Mouse (Mus musculus) adipocyte (in vitro differentiated cells): Measurements from ENCODE around the gene Adamtsl4.
A peak's percentile ranks its signal among the peaks of the same experiment; 100 is the strongest.
"Not testable (repeated sequence)": the region's sequence is repeated elsewhere in the genome, so short reads cannot be mapped to it uniquely, and the experiment has no call there.

Source experiments
- DNase-seq: peaks from one replicate; pipeline ENCODE4 v3.0.0-alpha.2; 2016; ENCODE audit warnings: low spot score

The Adamtsl4 gene

GRCm38 (mm10) chr3:95676745-95677419 lies 10.8 kb downstream of the Adamtsl4 start:
- DNase-seq = peak; percentile 75

- DNase-seq = peak; percentile 92
These were observed 12.2 kb downstream of the Adamtsl4 start for GRCm38 (mm10) chr3:95675301-95676092.

GRCm38 (mm10) chr3:95674812-95675211 lies 12.9 kb downstream of the Adamtsl4 start:
- DNase-seq = peak; percentile 36

DNA sequence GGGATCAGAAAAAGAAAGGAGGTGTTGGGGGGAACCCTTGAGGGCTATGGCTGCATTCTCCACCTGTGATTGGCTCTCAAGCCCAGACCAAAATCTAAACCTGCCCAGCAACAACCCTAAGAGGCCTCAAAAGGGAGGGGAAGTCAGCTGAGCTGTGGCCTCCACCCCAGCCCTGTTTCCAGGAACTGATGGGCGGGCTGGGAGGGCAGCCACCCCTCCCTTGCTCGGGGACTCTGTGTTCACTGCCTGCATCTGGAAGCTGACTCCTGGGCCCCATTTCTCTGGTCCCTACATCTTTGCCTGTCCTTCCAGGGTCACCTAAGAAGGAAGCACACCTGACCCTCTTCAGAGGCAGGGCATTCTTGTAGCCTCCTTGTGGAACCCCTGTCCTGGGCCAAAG lies 13.5 kb downstream of the Adamtsl4 start:
- peak; percentile 89 for DNase-seq

DNA sequence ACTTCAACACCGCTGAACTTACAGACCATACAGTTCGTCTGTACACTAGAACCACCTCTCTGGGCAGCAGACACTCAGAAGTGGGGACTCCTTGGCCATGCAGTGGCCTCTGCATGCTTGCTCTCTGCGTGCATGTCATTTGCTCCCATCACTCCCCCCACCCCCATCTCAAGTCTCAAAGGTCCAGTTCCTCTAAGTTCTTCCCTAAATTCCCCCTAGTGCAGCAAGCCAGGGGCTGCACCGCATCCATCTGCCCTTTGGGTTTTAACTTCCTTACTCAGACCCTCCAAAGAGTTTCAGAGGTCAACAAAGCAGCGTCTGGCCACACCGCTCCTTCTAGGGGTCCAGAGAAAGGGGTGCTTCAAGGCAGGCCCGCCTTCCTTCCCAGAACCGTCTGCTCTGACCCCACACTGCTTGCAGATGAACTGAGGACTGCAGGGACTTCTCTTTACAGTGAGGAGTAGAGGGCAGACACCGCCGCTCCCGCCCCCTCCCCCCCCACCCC lies 14.0 kb downstream of the Adamtsl4 start:
- DNase-seq = no peak

DNA sequence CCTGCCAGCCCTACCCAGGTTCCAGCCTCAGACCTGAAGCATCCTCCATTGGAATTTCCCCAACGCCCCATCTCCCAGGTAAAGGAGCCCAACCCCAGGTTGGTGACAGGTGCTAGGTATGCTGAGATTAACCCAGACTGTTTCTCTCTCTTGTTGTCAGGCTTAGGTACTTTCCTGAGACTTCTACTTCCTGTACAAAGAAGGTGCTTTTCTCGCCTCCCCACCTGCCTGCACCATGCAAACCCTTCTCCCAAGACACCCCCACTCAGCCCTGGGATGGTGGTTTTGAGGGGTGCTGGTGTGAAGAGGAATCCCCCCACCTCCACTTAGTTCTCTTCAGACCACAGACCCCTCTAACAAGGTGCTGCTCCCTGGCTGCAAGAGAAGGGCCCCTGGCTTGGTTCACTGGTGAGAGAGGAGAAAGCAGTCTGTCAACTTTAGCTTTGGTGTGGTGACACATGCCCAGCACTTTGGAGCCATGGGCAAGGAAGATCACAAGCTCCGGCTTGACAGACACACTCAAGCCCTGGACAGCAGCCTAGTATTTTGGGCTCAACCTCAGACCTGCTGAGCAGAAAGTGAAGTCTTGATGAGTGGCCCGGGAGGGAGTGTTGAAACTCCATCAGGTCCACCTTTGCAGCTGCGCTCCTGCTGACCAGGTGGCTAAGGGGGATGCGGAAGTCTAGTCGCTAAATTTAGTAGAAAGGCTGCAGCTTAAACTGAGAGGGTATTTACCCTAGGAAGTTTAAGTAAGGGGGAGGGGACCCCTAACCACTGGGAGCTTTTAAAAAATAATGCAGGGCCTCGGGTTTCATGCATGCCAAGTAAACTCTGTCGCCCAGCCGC lies 14.6 kb downstream of the Adamtsl4 start:
- DNase-seq = peak; percentile 76

DNA sequence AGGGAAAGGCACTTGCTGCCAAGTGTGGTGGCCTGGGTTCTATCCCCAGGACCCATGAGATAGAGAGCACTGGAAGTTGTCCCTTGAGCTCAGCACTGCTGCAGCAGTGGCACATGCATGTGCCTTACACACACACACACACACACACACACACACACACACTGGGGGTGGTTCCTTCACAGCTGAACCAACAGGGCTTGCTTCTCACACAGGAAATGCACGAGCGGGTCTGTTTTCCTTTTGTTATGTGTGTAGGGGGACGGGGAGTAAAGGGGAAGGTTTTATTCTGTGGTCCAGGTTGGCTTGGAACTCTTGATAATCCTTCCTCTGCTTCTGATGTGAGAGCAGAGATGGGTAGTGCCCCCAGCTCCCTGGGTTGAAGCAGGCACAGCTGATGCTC lies 15.3 kb downstream of the Adamtsl4 start:
- DNase-seq = no peak

DNA sequence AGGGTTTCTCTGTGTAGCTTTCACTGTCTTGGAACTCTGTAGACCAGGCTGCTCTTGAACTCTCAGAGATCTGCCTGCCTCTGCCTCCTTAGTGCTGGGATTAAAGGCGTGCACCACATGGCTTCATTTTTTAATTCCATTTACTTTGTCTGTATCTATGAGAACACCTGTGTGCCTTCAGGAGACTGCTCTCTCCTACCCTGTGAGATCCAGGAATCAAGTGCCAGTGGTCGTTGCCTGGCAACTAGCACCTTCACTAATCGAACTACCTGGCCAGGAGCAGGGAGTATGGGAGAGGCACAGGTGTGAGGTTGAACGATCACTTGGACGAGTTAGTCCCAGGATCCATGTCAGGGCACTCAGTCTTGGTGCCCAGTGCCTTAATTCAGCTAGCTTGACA lies 16.5 kb downstream of the Adamtsl4 start:
- no peak for DNase-seq

DNA sequence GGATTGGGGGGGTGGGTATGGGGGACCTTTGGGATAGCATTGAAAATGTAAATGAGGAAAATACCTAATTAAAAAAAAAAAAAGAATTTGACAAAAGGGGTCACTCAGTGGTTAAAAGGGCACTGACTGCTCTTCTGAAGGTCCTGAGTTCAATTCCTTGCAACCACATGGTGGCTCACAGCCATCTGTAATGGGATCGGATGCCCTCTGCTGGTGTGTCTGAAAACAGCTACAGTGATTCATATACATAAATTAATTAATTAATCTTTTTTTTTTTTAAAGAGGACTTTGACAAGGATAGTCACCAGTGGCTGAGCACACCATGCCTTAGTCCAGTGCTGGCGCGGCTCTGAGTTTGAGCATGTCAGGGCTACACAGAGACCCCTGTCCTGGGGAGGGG lies 17.3 kb downstream of the Adamtsl4 start:
- not testable (repeated sequence) for DNase-seq

GRCm38 (mm10) chr3:95669309-95669665 lies 18.4 kb downstream of the Adamtsl4 start:
- no peak for DNase-seq

GRCm38 (mm10) chr3:95668589-95669308 lies 19.0 kb downstream of the Adamtsl4 start:
- peak; percentile 52 for DNase-seq

DNA sequence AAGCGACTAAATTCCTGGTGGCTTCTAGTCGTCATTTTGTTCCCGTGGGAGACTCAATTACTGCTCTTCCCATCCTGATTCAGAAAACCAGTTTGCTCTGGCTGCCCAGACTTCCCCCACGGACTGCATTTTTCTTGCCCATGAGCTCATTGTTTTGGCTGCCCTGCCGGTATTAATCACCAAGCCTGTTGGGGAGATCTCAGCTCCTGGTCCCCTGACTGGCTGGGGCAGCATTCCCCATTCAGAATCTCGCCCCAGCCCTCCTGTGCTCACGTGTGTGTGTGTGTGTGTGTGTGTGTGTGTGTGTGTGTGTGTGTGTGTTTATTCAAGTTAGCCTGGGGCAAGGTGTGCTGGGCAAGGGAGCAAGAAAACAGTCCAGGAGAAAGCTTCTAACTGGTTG lies 19.7 kb downstream of the Adamtsl4 start:
- peak; percentile 95 for DNase-seq

GRCm38 (mm10) chr3:95667521-95667920 lies 20.2 kb downstream of the Adamtsl4 start:
- DNase-seq = no peak

DNA sequence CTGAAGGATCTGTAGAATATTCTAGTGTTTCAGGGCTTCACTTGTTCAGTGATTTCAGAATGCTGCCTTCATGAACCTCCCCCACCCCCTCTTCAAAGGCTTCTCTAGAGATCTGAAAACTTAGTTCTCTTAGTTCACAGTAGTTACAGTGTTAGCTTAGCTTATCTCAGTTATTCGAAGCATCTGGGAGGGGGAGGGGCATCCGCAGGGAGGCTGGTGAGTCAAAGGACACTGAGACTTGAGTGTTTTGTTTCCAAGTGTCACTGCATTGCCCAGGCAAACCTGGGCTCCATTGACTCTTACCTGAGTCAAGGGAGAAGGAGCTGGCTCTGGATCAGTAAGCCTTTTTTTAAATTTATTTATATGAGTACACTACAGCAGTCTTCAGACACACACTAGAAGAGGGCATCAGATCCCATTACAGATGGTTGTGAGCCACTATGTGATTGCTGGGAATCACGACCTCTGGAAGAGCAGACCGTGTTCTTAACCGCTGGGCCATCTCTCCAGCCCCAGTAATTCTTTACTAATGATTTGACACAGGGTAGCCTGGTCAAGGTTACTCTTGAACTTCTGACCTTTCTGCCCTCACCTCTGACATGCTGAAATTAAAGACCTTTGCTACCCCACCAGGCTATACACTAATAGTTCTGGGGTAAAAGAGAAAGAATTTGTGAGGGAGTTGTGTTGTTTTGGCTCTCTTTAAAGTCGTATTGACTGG lies 21.4 kb downstream of the Adamtsl4 start:
- peak; percentile 62 for DNase-seq

DNA sequence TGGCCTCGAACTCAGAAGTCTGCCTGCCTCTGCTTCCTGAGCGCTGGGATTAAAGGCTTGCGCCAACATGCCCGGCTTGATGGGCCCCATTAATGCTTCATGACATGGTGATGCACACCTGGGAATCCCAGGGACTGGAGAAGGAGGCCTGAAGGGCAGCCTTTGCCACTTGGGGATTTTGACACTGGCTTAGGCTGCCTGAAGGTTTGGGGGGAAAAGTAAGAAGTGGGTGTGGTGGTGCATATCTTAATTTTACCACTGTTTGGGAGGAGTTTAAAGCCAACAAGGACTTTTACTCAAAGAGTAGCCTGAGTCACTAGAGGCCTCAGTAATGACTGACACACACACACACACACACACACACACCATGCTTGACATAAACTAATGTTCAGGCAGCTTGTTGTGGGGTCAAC lies 22.8 kb downstream of the Adamtsl4 start:
- DNase-seq = no peak

GRCm38 (mm10) chr3:95663969-95664608 lies 23.6 kb downstream of the Adamtsl4 start:
- peak; percentile 49 for DNase-seq

GRCm38 (mm10) chr3:95663486-95663885 lies 24.2 kb downstream of the Adamtsl4 start:
- DNase-seq = no peak

GRCm38 (mm10) chr3:95662724-95663449 lies 24.8 kb downstream of the Adamtsl4 start:
- no peak for DNase-seq

- peak; percentile 65 for DNase-seq
These were observed 25.6 kb downstream of the Adamtsl4 start for GRCm38 (mm10) chr3:95661945-95662715.
